Mouse (Mus musculus): ENCODE measurements around the gene Itgav.

Gene Itgav

DNA sequence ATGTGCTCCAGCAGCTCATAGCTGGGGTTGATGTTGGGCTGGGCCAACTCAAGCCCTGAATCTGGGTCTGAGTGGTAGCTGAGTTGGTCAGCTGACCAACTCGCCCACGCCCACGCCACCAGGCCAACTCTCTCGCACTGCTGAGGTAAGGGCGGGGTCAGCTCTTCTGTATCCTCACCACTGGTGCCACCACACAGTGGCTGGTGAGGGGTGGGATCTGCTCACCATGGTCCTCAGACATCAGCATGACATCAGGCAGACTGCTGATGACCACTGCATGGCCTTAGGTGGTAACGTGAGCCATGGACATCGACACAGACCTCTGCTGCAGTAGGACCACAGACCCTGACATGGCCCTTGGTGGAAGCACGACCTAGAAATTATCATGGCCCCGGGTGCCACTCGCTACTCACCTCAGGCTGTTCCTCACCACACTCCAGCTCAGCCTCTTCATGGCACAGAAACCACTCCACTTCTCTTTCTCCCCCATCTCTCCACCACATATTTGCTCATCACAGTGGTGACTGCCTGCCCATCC is 24.5 kb downstream of the Itgav start:
- DNase-seq (ENCODE audit: extremely low spot score) = no peak

GRCm38 (mm10) chr2:83753008-83753407 is 28.8 kb downstream of the Itgav start:
- no peak for DNase-seq (ENCODE audit: extremely low spot score)

- no peak for DNase-seq (ENCODE audit: extremely low spot score)
Measured at GRCm38 (mm10) chr2:83754306-83754837, 30.2 kb downstream of the Itgav start.

GRCm38 (mm10) chr2:83758606-83759215 is 34.5 kb downstream of the Itgav start:
- no peak for DNase-seq (ENCODE audit: extremely low spot score)

GRCm38 (mm10) chr2:83759216-83759648 is 35.0 kb downstream of the Itgav start:
- DNase-seq (ENCODE audit: extremely low spot score) = peak; percentile 32

DNA sequence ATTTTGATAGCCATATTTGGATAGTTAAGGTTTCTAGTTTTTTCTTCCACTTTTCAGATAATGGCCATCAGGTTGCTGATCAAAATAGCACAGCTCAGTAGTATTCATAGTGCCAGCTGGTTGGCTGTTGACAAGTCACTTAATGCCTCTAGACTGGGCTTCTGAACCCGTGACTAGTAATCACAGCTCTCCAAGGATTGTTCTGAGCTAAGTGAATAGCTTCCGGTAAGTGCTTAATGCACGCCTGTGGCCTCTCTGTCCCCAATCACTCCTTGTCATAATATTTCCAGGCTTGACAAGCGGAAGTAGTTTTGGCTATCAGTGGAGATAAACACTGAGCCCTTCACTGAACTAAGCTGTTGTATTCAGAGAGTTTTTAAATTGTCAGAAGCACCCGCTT is 35.5 kb downstream of the Itgav start:
- no peak for DNase-seq (ENCODE audit: extremely low spot score)

GRCm38 (mm10) chr2:83760112-83760511 is 35.9 kb downstream of the Itgav start:
- no peak for DNase-seq (ENCODE audit: extremely low spot score)

- DNase-seq (ENCODE audit: extremely low spot score) = no peak
Measured at GRCm38 (mm10) chr2:83761506-83761905, 37.3 kb downstream of the Itgav start.

DNA sequence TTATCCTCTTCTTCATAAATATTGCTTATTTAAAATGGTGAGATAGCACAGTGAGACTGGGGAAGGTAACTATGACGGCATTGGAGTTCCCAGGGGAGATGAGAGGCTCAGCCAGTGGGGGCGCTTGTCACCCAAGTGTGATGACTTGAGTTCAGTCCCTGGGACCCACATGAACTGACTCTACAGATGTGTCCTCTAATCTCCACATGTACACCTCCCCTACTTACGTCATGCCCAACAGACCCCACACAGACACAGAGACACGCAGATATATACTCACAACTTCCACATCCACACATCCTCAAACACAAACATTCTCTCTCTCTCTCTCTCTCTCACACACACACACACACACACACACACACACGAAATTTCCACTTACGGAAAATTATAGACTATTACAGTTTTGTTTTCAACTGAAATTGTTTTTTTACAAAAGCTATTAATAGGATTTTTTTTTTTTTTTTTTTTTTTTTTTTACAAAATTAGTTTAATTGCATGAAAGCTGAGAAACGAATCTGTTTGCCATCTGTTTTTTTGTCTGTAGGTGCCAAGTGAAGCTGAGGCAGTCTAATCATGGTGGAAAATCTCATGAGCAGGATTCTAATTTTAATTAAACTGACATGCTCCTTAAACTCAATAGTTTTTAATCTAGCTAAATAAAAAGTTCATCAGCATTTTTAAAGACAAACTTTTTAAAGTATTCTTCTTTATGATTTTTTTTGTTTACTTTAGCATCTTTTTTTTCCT is 38.1 kb downstream of the Itgav start:
- DNase-seq (ENCODE audit: extremely low spot score) = no peak

DNA sequence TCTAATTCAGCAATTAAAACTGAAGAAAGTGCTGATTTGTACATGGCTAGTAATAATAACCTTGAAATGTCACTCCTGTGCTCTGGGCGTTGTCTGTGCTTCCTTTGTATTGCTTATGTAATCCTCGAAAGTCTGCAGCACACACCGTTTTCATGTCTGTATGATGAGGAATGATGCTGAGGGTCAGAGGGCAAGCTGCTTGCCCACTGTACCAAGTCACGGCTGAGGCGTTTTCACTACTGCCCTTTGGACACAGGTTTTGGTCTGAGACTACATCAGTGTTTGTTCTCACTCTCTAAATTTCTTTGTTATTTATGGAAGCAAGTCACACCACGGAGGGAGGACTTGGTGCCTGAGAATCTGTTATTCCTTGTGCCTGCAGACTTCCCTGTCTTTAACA is 41.9 kb downstream of the Itgav start:
- no peak for DNase-seq (ENCODE audit: extremely low spot score)

DNA sequence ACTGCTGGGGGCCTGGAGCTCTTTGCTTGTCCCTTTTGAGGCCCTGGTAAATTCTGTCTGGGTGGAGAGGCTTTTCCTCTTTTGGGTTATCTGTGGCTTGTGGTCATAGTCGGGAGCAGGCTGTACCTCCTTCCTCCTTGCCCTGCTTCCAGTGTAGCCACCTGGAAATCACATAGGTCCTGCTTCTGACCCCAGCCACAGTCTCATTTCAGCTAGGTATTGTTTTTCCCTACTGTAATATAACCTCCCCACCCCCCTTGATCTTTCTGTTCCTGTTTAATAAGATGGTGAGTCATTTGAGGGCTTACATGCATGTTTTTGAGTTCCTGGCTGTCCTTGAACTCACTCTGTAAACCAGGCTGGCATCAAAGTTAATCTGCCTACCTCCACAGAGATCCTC is 42.7 kb downstream of the Itgav start:
- DNase-seq (ENCODE audit: extremely low spot score) = no peak

DNA sequence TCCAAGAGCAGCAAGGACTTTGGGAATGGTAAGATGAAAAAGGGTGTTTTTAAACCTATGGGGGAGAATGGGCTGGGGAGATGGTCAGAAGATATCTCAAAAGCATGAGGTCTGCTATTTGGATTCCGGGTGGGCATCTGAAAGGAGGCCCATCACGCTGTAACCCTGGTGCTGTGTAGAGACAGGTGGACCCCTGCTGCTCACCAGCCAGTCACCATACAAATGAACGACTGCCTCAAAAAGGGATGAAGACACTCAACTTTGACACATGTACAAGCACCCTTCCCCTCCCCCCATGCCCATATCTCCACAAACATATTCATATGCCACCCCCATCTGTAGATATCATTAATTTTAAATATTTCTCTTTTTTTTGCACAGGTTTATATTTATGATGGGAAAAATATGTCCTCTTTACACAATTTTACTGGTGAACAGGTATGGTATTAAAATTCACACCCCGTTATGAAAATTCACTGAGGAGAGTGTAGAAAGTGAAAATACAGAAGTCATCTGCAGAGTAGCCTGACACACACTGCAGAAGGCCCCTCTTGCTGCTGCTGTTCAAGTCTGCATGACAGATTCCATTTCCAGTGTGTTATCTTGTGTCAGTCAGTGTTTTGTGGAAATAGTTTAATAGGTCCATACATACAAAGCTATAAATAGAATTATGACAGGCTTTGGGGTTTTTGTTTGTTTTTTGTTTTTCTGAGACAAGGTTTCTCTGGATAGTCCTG is 44.3 kb downstream of the Itgav start:
- no peak for DNase-seq (ENCODE audit: extremely low spot score)

DNA sequence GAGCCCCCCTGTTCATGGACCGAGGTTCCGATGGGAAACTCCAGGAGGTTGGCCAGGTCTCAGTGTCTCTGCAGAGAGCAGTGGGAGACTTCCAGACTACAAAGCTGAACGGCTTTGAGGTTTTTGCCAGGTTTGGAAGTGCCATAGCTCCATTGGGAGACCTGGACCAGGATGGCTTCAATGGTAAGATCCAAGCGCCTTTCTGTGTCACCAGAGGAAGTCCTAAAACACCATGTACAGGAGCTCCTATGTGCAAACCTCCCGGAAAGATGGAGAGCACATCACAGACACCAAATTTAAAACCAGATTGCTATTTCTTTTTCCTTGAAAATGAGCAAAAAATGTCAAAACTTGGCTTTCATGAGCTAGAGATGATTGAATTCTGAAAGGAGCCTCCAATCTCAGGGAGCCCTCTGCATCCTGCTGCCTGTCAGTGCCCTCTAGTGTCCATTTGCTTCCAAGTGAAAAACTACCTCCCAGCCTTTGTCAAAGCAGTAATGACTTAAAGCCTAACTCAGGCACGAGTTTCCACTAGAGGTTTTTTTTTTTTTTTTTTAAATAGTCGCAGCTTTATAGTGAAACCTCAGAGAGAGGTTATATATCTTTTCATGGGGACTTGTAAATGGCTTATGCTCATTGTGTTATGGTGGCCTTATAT is 47.1 kb downstream of the Itgav start:
- DNase-seq (ENCODE audit: extremely low spot score) = peak; percentile 57

GRCm38 (mm10) chr2:83791330-83792073 is 67.3 kb downstream of the Itgav start:
- DNase-seq (ENCODE audit: extremely low spot score) = no peak

DNA sequence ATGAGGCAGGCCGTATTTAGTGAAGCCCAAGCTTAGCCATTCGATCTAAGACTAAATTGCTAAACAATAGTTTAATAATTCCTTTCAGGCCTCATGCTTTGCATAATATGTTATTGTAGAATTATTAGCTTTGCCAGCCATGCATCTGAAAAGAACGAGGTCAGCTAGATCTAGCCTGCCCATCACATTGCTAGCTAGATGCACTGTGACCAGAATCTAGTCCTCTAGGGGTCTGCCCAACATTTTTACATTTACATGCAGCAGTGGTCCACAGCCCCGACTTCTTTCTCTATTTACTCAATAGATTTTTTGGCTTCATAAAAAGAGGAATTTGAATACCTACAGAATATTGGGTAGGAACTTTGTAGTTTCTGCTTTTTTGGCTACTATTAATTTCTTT is 67.9 kb downstream of the Itgav start:
- no peak for DNase-seq (ENCODE audit: extremely low spot score)

- no peak for DNase-seq (ENCODE audit: extremely low spot score)
Measured at GRCm38 (mm10) chr2:83795766-83796165, 71.6 kb downstream of the Itgav start.

DNA sequence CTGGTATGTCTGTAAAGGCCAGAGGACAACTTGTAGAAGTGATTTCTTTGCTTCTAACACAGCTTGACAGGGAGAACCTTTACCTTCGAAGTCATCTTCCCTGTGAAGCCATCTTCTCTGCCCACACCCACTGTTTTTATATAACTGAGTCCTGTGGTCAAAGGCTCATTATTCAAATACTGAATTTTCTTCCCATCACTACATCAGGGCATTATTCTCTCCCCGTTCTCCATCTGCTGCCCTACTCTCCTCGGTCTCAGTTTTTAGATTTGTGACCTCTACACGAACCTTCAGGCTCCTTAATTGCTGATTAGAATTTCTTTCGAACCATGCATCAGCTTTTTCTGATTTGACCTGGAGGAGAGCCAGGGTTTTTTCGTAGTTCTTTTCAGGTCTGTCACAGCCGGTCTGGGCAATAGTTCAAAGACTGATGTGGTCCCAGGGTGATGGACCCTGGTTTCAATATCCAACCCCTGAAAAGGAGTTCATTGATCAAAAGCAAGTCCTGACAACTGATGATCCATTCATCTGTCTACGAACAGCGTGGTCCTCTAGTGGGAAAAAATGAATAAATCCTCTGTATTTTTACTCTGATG is 73.8 kb downstream of the Itgav start:
- DNase-seq (ENCODE audit: extremely low spot score) = no peak

GRCm38 (mm10) chr2:83812483-83813272 is 88.5 kb downstream of the Itgav start, which contains the start of gene Fam171b:
Gene Fam171b, plus strand, starts transcription at chr2:83812636.
- peak; percentile 81 for DNase-seq (ENCODE audit: extremely low spot score)

GRCm38 (mm10) chr2:83813273-83813892 is 89.2 kb downstream of the Itgav start:
- no peak for DNase-seq (ENCODE audit: extremely low spot score)

Data from embryo, embryonic 9.5 days (tissue).